Mouse (Mus musculus) embryonic stem cell, embryonic (primary cell): Measurements from ENCODE around the gene AL607142.1.

Source experiments
- CTCF ChIA-PET, 4 experiments: fragments of 300-600 bp in 2 of 4; fragments of 350-600 bp in 2 of 4; sonication (Branson Sonifier 250); formaldehyde crosslinking; loops; one replicate each; lab custom pipeline; 2022; ENCODE audit warnings: inconsistent platforms in 2 of 4; lab: Charles Lee
- POLR2A ChIA-PET, 4 experiments: fragments of 300-600 bp in 2 of 4; fragments of 350-600 bp in 2 of 4; sonication (Branson Sonifier 250); formaldehyde crosslinking; loops; one replicate each; lab custom pipeline; 2022; ENCODE audit warnings: antibody characterized with exemption in 4 of 4, inconsistent platforms in 1 of 4; lab: Charles Lee

AL607142.1 gene

DNA sequence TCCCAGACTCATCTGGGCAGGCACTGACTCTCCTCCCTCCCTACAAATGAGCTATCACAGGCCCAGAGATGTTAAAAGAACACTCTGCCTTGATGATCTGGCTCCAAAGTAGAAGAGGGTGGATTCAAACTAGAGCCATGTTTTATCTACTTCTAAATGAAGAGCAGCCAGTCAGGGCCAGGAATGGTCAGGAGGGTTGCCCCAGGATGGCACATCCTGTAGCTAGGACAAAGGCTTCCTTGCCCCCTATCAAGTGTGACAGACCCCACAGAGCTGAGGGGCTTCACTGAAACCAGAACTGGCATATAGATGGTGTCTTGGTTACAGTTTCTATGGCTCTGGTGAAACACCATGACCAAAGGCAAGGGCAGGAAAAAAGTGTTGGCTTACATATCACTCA lies 12.3 kb upstream of the AL607142.1 start:
- ChIA-PET POLR2A (interaction anchor here in 2 of 4 experiments (0.5 to 0.6 kb wide), 2 partner anchors 66 to 1133 kb away, joined by 4 to 5 read pairs; no protein-coding TSS in a partner anchor), CTCF (interaction anchor here in 1 of 4 experiments (1.1 kb wide), 1 partner anchor 178 kb away, joined by 3 read pairs; no protein-coding TSS in a partner anchor)

DNA sequence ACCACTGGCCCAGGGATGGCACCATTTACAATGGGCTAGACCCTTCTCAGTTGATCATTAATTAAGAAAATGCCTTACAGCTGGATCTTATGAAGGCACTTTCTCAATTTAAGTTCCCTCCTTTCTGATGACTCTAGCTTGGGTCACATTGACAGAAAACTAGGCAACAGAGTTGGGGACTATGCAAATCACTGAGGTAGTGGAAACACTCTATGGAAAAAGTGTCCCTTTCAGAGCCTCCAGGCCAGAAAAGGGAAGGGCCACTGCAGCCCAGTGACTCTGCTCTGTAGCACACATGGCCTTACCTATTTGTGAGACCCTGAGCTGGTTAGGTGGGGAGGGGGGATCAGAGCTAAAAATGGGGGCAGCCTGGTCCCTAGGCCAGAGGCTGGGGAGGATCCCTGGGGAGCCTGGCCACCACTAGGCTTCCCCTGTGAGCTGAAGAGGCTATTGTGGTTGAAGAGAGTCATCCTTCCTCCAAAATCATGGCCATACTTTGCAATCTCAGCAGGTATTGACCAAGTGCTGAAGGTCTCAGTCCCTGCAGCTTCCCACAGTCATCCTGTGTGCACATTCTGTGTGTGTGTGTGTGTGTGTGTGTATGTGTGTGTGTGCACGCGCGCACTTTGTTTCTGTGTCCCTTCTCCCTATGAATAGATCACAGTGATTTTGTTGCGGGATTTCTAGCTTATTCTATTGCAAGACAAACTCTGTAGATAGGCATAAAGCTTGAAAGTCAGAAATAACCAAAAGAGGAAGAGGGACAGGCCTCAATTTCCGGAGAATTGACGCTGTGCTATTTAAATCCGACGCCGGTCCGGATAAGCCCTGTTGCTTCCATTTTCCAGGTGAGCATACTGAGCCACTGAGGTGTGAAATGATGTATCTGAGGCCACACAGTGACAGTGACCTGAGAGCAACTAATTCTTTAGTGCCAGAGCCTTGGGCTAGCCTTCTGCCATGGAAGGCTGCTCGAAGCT lies 11.5 kb upstream of the AL607142.1 start:
- CTCF ChIA-PET, result interaction anchor here in 3 of 4 experiments (0.6 to 1.2 kb wide), 3 partner anchors 12 to 1015 kb away, joined by 3 read pairs; no protein-coding TSS in a partner anchor
- POLR2A ChIA-PET, result interaction anchor here in 2 of 4 experiments (0.5 to 1.3 kb wide), 3 partner anchors 67 to 1134 kb away, joined by 3 to 5 read pairs (median 4); no protein-coding TSS in a partner anchor

DNA sequence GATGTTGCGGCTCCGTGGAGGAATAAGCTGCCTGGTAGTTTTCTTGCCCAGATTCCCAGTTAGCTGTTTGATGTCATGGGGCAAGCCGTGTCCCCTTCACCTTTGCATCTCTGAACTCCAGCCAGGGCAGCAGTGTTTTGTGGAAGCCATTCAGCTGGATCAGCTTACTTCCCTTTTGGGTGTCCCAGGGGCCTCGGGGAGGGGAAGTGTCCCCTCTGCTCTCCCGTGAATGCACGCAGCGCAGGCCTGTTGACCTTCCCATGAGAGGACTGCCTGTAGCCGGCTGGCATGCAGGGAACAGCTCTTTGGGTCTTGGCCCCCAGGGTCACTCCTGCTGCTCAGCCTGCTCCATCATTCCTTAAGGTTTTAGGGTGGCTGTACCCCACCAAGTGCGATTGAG lies 10.7 kb upstream of the AL607142.1 start:
- ChIA-PET POLR2A (interaction anchor here in 1 of 4 experiments (1.3 kb wide), 1 partner anchor 104 kb away, joined by 3 read pairs; no protein-coding TSS in a partner anchor), CTCF (interaction anchor here in 2 of 4 experiments (0.6 to 1.2 kb wide), 2 partner anchors 12 to 1016 kb away, joined by 3 read pairs; no protein-coding TSS in a partner anchor)

DNA sequence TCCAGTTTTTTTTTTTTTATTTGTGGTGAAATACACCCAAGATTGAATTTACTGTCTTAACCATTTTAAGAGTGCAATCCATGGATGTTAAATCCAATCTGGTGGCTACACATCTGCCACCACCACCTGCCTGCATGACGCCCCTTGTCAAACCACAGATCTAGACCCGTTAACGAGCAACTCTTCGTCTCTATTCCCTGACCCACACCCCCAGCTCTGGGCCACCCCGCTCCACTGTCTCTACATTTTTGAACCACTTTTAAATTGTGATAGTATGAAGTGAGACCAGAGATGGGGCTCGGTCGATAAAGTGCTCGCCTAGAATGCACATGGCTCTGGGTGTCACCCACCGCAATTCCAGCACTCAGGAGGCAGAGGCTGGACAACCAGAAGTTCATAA lies 8.3 kb upstream of the AL607142.1 start:
- ChIA-PET POLR2A (interaction anchor here in 1 of 4 experiments (0.6 kb wide), 1 partner anchor 77 kb away, joined by 3 read pairs; no protein-coding TSS in a partner anchor), CTCF (interaction anchor here in 1 of 4 experiments (0.6 kb wide), 1 partner anchor 140 kb away, joined by 3 read pairs; no protein-coding TSS in a partner anchor)

DNA sequence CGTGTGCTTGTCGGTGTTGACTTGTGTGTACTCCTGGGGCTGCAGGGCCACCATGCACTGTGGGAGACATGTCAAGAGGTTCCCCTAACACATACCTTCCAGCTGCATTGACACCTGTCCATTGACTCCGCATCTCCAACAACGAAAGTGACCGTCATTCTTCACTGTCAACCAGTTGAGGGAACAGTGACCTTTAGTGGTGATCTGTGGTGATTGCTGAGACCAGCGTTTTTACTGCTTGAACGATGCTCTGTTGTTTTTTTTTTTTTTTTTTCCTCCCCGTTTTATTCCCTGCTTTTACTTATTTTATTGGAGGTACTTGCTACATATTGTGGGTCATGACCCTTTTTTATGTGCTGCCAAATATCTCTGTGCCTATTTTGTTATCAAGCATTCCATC lies 7.3 kb upstream of the AL607142.1 start:
- ChIA-PET POLR2A (no interaction called here), CTCF (no interaction called here)

DNA sequence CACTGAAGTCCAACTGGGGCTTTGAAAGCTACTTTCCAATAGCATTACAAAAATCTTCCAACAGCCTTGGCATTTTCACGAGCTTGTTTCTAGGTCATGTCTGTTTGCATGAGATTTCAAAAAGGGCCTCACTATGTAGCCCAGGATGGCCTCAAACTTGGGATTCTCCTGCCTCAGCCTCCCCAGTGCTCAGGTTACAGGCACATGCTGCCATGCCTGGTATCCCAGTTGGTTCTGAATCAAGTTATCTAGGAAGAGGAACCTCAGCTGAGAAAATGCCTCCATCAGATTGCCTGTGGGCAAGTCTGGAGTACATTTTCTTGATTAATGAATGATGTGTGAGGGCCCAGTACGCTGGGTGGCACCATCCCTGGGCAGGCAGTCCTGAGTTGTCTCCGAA lies 6.6 kb upstream of the AL607142.1 start:
- POLR2A ChIA-PET, result no interaction called here
- CTCF ChIA-PET, result no interaction called here

DNA sequence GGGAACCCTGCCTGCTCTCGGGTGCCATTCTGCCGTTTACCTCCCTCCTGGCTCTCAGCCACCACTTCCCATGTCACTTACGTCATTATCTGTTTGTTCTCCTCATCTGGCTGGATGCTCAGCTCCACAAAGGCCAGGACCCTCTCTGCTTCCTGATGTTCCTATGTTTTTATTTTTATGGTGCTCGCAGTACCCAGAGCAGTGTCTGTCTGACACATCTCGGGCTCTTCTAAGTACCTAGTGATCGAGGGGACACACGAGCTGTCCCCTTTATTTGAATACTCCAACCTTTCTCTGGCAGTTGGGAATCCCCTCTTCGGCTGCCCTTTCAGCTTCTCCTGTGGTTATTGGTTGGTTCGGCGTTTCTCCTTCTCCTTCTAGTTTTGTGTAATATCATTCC lies 6.0 kb upstream of the AL607142.1 start:
- CTCF ChIA-PET, result no interaction called here
- POLR2A ChIA-PET, result no interaction called here

DNA sequence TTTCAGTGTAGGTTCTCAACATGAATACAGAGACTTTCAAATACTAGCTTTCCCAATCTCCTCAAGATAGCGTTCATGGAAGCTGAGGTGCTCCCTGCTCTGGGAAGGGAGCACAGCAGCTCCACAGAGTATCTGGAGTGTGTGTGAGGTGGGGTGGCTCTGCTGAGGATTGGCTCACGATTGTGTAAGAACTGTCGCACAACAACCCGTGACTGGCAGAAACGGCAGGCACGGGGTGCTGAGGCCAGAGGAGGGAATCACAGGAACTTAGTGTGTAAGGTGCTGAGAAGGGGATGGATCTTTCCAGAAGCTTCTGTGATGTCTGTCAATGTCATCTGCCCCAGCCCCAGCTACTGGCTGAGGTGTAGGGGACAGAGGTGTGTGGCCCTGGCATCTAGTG lies 3.1 kb upstream of the AL607142.1 start:
- POLR2A ChIA-PET, result no interaction called here

DNA sequence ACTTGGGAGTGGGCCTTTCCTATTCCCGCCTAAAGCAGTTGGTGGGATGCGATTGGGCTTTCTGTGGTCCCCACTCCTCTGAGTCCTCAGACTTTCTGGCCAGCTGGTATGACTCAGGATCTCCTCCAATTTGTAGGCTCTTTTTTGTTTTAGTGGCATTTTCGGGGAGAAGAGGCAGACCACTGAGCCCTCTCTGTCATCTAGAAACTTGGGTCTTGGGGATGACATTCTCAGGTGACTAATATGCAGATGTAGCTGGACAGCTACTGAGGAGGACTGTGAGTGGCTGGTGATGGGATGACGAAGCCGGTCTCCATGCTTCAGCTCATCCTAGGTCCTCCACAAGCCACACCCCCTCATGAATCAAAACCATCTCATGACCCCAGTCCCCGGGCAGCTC lies 2.6 kb upstream of the AL607142.1 start:
- ChIA-PET CTCF (no interaction called here), POLR2A (no interaction called here)

More for the DNA sequence above, 3.1 kb upstream of the AL607142.1 start:
- CTCF ChIA-PET, result no interaction called here

DNA sequence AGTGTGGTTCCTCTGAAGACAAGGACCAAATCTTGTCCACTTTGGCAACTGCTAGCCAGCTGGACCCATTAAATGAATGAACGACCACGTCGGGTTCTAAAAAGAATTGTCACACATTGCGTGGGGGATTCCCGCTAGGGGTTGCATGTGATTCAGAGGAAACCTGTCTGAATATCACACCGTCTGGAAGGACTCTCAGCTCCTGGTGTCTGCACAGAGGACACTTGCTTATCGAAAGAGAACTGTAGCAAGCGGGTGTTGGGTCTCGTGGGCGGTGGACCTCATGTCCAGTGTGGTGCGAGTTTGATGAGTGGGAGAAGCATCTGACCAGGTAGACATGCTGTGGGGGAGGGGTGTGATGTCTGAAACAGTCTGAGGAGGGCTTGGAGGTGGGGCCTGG lies 2.0 kb upstream of the AL607142.1 start:
- ChIA-PET POLR2A (no interaction called here), CTCF (no interaction called here)

DNA sequence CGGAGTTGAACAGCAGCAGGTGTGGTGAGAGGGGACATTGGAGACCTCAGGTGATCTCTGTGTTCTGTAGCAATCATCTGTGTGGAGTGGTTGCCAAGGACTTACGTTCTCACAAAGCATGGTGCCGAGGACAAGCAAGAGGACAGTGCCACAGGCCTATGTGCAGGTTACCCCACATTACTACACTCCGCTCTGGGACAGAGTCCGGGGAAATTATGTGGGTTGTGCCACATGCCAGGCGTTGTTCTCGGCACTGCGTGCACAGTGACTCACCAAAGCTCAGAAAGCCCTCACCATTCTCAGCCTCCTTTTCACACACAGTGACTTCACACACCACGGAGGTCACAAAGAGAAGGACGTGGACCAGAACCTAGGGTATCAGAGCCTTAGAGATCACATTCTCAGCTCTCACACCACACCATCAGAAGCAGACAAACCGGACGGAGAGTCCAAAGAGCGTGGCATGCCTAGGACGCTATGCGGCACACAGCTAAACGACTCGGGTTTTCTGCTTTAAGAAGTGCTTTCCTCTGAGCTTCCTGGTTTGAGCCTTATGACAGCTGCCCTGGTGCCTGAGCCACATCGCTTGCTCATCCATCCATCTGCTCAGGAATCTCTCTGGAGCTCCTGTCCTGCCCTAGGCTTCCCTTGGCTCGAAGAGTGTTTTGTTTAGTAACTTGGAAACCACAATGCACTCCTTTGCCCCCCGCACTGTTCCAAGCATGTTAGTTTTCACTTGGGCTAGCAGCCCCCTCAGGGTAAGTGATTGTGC lies 1.3 kb upstream of the AL607142.1 start:
- ChIA-PET POLR2A (interaction anchor here in 2 of 4 experiments (0.6 kb wide), 2 partner anchors 39 to 1928 kb away, joined by 3 to 5 read pairs; no protein-coding TSS in a partner anchor), CTCF (interaction anchor here in 1 of 4 experiments (0.6 kb wide), 2 partner anchors 38 to 67 kb away, joined by 3 read pairs; no protein-coding TSS in a partner anchor)

DNA sequence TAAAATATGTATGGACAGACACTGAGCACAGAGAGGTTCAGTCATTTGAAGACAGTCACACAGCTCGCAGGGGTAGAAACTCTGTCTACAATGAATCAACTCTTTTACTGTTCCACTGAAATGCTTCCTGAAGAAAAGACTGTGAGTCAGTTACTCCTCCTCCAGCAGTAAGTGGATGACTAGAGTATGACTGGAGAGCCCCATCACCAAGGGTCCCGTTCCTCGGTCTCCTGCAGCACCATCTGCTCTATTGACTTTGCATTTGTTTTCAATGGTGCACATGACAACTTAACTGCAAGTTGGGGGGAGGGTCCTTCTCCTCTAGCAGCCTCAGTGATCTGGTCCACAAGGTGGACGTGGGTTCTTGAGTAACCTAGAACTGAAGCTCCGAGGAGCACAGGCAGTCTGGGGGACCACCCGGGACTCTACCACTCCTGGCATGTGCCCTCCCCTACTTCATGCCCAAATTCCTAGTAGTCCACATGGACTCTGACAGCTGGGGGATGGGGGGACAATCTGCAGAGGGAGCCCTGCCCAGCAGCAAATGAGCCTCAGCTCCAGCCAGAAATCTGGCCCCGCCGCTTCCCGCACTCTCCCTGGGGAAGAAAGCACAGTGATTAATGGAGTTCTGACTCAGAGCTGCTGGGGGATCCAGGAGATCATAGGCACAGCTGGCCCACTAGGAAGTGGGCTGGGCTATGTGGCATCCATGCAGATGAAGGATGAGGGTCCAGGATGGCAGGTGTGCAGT lies 2.2 kb downstream of the AL607142.1 start:
- POLR2A ChIA-PET, result no interaction called here
- CTCF ChIA-PET, result interaction anchor here in 3 of 4 experiments (0.6 kb wide), 3 partner anchors 34 to 395 kb away, joined by 3 read pairs; no protein-coding TSS in a partner anchor

DNA sequence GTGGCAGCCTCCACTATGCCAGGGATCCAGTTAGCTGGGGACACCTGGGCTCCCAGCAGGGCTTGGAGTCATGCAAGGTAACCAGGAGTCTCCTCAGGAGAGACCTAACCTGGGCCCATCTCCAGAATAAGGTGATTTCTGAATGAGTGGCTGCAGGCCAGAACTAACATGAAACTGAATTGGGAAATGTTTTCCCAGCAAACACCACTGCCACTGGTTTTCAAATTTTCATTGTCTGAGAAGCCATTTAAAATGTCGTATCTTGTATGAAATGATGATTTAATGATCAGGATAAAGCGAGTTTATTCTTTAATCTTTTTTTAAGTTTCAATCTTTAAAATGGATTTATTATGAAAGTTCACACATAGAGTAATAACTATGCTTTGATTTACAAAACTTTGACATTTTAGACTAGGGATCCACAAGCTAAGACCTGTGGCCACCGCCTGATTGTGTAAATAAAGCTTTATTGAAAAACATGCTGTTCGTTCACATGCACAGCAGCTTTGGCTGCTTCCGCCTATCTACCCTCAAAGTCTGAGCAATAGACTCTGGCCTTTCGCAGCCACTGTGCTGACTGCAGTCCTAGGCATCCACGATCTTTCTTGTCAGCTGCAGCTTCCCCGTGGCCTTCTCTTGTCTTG lies 2.9 kb downstream of the AL607142.1 start:
- ChIA-PET CTCF (no interaction called here), POLR2A (no interaction called here)

DNA sequence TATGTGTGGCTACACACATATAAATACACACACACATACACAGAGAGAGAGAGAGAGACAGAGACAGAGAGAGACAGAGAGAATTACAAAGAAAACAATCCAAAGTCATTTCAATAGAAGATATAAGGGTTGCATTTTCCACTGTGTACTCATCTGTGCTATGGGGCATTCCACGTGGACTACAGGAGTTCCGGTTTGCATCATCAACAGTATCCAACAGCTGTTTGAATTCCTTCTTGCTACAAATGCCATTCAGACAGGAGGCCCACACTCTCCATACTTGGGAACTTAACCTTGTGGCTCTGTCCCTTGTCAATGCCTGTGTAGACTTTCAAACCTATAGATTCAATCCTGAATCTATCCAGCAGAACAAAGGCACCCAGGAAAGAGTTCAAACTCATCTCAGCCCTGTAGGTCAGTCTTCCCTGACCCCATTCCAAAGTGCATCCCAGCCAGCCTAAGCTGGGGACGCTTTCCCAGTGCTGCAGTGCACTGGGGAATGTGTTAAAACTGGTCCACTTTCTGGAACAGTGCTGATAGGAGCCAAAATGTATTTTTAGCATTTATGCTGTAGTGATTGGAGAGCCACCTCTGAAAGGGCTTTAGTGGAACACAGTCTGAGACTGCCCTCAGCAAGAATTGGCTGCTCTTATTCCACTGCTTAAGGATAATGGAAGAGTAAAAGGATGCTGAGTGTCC lies 4.2 kb downstream of the AL607142.1 start:
- POLR2A ChIA-PET, result no interaction called here
- CTCF ChIA-PET, result interaction anchor here in 1 of 4 experiments (0.7 kb wide), 1 partner anchor 8 kb away, joined by 3 read pairs; no protein-coding TSS in a partner anchor

DNA sequence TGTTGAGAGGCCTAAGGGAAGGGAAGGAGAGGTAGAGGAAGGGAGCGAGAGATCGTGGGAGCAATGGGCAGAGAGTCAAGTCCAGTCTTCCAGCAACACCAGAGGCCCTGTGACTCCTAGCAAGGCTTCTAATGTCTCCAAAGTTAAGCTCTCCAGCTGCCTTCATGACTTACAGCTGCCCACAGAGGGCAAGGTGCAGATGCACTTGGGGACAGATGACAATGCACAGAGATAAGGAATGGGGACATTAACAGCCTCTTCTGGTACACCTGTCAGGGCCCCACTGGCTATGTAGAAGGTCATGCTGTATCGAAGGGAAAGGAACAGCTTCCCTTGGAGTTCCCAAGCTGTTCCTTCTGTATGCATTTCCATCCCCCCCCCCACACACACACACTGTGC lies 4.8 kb downstream of the AL607142.1 start:
- POLR2A ChIA-PET, result no interaction called here
- CTCF ChIA-PET, result interaction anchor here in 1 of 4 experiments (0.7 kb wide), 1 partner anchor 9 kb away, joined by 3 read pairs; no protein-coding TSS in a partner anchor

DNA sequence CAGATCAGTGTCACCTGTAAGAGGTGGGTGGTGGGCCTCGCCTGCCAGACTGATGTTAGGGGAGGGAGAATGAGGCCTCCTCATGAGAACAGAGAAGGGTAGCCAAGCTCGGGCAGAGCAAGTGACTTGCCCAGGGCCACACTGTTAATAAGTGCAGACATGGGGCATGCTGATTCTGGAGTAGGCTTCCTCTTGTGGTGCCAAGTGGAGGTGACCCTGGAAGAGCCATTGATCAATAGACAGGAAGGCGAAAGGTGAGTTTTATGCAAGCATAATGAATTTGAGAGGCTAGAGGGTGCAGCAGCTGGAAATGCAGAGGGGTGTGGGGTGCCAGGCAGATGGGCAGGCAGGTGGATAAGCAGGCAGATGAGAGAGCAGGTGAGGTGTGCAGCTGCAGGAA lies 6.6 kb downstream of the AL607142.1 start:
- ChIA-PET CTCF (interaction anchor here in 1 of 4 experiments (0.7 kb wide), 1 partner anchor 41 kb away, joined by 3 read pairs; no protein-coding TSS in a partner anchor), POLR2A (interaction anchor here in 1 of 4 experiments (0.6 to 1.1 kb wide), 2 partner anchors 16 to 1124 kb away, joined by 3 read pairs; no protein-coding TSS in a partner anchor)
